7 mouse cellular contexts compared by ENCODE assay signal in the genomic region with DNA sequence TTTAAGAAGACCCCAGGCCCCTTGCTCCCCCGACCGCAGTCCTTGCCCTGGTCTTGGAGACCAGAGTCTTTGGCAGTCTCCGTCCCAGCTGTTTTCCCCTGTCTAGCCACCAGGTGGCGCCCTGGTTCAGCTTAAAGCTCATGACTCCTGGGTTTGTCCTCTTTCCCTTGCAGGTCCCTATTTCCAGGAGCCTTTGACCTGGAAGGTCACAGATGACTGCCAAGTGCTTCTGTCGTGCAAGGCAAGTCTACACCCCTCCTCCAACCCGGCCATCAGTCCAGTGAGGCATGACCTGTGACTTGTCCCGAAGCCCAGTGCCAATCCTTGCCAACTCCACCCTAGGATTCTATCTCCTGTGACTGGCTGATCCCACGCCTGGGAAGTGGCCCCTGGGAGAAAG. TPM values are rescaled to one million over a fixed set of nuclear protein-coding genes. Genes with fewer than 3 reads are reported as not detected.
DNase-seq lines count a peak whose midpoint lies in the region; ATAC-seq lines count a peak whose summit lies in the region.

No protein-coding gene starts in this region.

- peaks cover 12% of the 10 kb centered on the region for H3K4me1 ChIP-seq in intestine, embryonic 15.5 days (replicated peaks)
- H3K4me1 ChIP-seq in midbrain, embryonic 11.5 days (ENCODE audit: control insufficient read depth, insufficient read depth, low read length), result no peaks in the 10 kb centered on the region; the same call in 1 of the 2 replicates

- H3K36me3 ChIP-seq in intestine, embryonic 15.5 days, result no peaks in the 10 kb centered on the region
- no peaks in the 10 kb centered on the region for H3K36me3 ChIP-seq in midbrain, embryonic 11.5 days (ENCODE audit: control insufficient read depth, insufficient read depth, low read length)

- H3K27me3 ChIP-seq in intestine, embryonic 15.5 days (replicated peaks), result no peaks in the 10 kb centered on the region
- H3K27me3 ChIP-seq in midbrain, embryonic 11.5 days (ENCODE audit: control insufficient read depth, insufficient read depth, low read length), result no peaks in the 10 kb centered on the region

- H3K27ac ChIP-seq in intestine, embryonic 15.5 days, result no peak overlapping the region
- no peak overlapping the region for H3K27ac ChIP-seq in midbrain, embryonic 11.5 days (ENCODE audit: low read depth, low read length)

- peak; percentile 93 for DNase-seq in ZHBTc4 (ENCODE audit: low read depth, low spot score)
- DNase-seq in cerebellum, adult 8-10 months, result peak; percentile 87
- DNase-seq in frontal cortex, postnatal 36 days (ENCODE audit: low spot score in 2 of 2), result peak; percentile 89 to 90
- DNase-seq in left cerebral cortex, postnatal 10 days (ENCODE audit: extremely low spot score in 1 of 2, low spot score in 2 of 2), result peak; percentile 78 to 86
- DNase-seq in midbrain, embryonic 11.5 days (ENCODE audit: low spot score, missing footprints), result peak; percentile 100
- DNase-seq in spleen, postnatal 10 days (ENCODE audit: low spot score in 2 of 2), result peak; percentile 85 to 90

- H3K4me2 ChIP-seq in intestine, embryonic 15.5 days (replicated peaks), result no peak overlapping the region
- no peak overlapping the region for H3K4me2 ChIP-seq in midbrain, embryonic 11.5 days

- intact Hi-C loops in left cerebral cortex, postnatal 10 days (cut with DNase I), result loop anchor here (2.0 kb wide), 1 partner anchor 75 kb away; no protein-coding TSS in a partner anchor

- ATAC-seq in intestine, embryonic 15.5 days, result peak; percentile 60
- ATAC-seq in midbrain, embryonic 11.5 days (ENCODE audit: low FRiP score), result peak; percentile 40; the same call in 1 of the 2 replicates

- no peaks in the 10 kb centered on the region for H3K9me3 ChIP-seq in intestine, embryonic 15.5 days
- H3K9me3 ChIP-seq in midbrain, embryonic 11.5 days (ENCODE audit: control insufficient read depth, low read length), result no peaks in the 10 kb centered on the region

- H3K4me3 ChIP-seq in intestine, embryonic 15.5 days (replicated peaks), result no peak overlapping the region
- H3K4me3 ChIP-seq in midbrain, embryonic 11.5 days (ENCODE audit: low read depth, low read length), result no peak overlapping the region

- WGBS in intestine, embryonic 15.5 days, result 20% methylated on average over 8 of the region's 8 CpGs
- whole genome bisulfite sequencing in midbrain, embryonic 11.5 days, result 20% methylated on average over 8 of the region's 8 CpGs

- H3K9ac ChIP-seq in intestine, embryonic 15.5 days, result no peak overlapping the region
- no peak overlapping the region for H3K9ac ChIP-seq in midbrain, embryonic 11.5 days (ENCODE audit: low read length)

RNA-seq across cellular contexts. Expression of a gene that starts 42.0 kb away (rescaled TPM):
- 1.1 TPM in 2 replicates for polyA plus RNA-seq in intestine, embryonic 15.5 days (2015; fragmentation: Nextera tagmentation; extraction: Ambion mirVana)
- 1 to 10 TPM; 1.2 to 1.6 TPM for total RNA-seq in left cerebral cortex, postnatal 10 days (2021)
- 0.04 and 0.11 TPM in 2 replicates for polyA plus RNA-seq in midbrain, embryonic 11.5 days (2014; fragmentation: Nextera tagmentation; extraction: Ambion mirVana)

RNA-seq across cellular contexts. Expression of a gene that starts 54.0 kb away (rescaled TPM):
- polyA plus RNA-seq in intestine, embryonic 15.5 days (2015; fragmentation: Nextera tagmentation; extraction: Ambion mirVana), result 177 and 214 TPM in 2 replicates
- 10 to 100 TPM; 70.1 to 74.8 TPM for total RNA-seq in left cerebral cortex, postnatal 10 days (2021)
- 434 and 444 TPM in 2 replicates for polyA plus RNA-seq in midbrain, embryonic 11.5 days (2014; fragmentation: Nextera tagmentation; extraction: Ambion mirVana)
